Mouse (Mus musculus) embryo, embryonic 11 days (tissue): ENCODE data around the gene Cpa5.

Experiments used
- DNase-seq: peaks from one replicate; pipeline ENCODE4 v3.0.0-alpha.2; 2015

Cpa5 gene

DNA sequence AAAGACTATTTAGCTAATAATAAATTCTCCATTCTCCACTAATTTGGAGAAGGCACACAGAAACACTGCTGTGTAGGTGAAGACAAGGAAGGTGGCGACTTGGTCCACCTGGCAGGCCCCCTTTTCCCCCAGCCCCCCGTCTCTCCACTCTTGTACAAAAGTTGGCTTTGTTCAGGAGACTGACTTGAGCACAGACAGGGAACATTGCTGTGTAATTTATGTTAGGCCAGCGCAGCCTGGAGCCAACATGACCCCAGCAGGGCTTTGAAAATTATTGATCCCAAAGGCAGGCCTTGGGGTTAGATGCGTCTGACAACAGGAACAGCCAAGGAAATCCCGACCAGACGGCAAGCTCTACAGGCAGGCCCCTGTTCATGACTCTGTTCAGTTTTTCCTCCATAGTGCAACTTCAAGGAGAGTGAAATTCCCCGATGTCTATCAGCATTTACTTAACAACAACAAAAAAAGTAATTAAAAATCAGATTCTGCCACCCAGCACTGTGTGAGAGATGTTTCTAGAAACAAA is 6.4 kb upstream of the Cpa5 start:
- peak; percentile 58 for DNase-seq

DNA sequence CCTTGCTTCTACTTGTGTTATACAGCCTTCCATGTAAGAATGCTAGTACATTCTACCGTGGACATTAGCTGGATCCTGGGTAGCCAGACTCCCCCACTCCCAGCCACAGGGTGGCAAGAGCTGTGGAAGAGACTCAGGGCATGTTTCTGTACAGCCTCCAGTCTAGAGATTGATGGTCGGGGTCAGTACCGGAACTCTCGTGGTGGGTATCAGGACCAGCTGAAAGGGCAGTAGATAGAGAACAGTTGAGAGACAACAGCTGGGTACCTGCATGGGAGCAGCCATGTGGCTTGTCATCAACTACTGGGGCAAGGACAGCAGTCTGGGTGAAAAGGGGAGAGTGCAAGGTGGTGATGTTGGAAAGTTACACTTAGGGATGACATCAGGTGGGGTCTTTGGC is 5.7 kb upstream of the Cpa5 start:
- DNase-seq = no peak

DNA sequence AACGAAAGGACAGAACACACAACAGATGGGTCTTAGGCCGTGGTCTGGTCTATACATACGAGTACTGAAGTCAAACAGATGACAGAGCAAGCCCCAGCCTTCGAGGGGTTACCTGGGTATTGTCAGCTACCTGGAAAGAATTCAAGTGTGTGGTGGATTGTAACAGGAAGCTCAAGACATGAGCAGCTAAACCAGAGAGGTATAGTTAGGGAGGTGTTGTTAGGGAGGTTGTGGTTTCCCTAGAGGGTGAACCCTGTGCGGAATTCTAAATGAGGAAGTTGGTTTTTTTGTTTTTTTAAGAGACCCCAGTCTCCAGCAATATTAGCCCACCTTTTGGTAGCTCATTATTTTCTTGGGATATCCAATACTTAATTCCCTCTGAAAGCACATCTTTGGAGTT is 5.1 kb upstream of the Cpa5 start:
- DNase-seq = no peak

DNA sequence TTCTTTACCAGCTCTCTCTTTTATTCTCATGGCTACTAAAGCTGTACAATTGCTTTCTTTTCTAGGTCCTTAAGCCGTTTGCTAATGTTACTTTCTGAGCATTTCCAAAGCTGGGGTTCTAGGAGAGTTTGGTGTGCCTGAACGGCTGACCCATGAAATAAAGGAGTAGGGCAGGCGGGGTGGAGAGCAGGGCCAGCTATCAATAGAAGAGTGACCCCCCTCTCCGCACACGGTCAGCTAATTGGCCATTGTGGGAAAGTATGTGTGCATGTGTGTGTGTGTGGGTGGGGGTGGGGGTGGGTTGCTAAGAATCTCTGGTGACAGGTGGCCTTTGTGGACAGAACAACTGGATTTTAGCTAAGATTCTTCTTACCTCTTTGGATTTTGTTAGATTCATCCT is 402 bp downstream of the Cpa5 start:
- DNase-seq = no peak

DNA sequence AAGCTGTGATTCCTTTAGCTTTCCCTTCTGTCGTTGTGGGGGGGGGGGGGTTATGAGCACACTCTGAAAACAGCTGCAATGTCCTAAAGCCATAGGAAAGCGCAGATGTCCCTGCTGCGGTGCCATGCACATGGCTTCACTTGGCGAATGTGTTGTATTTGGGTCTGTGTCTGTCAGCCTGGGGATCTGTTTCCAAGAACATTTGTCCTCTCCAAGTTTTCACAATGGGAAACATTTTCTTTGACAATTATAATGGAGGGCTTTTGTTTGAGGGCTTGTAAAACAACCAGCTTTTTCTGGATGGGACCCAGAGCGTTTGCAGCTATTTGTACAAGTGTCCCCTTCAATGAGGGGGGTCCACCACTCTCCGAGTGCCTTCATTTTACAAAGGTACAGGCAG is 3.4 kb downstream of the Cpa5 start:
- no peak for DNase-seq

DNA sequence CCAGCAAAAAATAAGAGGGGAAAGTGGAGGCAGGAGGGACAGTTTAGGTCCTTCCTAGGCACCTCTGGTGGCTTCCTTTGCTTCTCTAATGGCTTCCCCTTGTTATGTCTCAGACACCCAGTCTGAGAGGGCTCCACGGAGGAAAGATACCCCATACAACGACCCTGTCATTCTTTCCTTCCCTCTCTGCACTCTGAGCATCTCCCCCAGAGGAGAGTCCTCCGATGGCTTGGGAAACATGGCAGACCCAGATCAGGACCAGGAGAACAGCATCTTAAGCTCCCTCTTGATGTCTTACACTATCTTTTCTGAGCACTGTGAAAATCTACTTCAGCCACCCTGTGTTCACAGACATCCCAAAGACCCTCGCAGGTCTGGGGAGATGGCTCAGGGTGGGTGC is 4.9 kb downstream of the Cpa5 start:
- DNase-seq = no peak

DNA sequence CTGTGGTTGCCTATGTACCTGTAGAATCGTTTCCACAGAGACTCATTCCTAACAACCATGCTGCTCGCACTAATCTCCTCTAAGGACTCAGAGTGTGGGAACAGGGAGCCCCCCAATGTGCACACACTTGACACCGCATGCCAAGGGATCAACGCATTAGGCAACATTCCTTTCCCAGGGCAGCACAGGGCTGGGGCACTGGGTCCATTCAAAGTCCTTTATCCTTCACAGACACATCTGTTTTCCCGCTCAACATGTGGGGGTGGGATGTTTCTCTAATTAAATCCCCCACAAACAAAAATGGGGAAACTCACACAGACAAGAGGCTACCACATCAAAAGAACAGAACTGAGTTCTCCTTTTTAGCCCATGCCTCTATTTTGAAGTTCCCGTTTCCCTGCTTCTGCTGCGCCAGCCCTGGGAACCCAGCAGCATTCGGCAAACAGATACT is 5.7 kb downstream of the Cpa5 start:
- peak; percentile 80 for DNase-seq

DNA sequence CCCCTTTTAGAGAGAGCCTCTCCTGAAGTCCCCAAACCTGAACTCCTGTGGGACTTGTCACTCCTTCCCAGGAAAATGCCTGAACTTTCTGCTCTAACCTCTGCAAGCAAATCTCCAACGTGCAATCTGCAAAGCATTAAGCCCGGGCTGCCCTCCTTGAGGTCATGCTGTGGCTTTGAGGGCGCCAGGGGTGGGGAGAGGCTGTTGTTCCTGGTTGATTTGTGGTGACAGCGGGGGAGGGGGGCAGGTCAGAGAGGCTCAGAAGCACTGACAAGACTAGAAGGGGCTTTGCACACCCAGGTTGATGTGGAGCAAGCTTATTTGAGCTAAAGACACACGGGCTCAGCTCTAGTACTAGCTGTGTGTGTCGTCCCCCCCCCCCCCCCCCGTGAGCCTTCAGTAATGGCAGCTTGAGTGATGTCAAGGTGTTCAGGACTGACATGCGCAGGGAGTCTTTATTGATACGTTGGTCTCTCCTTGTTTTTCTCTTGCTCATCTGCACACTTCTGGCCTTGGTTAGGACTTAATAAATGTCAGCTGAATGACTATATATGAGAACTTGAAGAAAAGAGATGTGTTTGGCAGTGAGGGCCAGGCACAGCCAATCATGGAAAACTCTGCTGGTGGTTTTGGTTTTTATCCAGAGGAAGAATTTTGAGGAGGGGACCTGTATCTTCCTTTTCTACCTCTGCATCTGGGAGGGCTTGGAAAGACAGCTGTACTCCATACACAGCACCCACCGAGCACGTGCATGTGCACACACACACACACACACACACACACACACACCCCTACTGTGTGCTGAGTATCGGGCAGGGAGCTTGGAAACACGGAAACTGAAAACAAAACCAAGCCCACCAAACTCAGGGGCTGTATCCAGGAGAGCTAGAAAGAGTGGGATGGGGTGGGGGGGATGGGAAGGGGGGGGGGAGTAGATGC is 6.5 kb downstream of the Cpa5 start:
- peak; percentile 92 for DNase-seq

DNA sequence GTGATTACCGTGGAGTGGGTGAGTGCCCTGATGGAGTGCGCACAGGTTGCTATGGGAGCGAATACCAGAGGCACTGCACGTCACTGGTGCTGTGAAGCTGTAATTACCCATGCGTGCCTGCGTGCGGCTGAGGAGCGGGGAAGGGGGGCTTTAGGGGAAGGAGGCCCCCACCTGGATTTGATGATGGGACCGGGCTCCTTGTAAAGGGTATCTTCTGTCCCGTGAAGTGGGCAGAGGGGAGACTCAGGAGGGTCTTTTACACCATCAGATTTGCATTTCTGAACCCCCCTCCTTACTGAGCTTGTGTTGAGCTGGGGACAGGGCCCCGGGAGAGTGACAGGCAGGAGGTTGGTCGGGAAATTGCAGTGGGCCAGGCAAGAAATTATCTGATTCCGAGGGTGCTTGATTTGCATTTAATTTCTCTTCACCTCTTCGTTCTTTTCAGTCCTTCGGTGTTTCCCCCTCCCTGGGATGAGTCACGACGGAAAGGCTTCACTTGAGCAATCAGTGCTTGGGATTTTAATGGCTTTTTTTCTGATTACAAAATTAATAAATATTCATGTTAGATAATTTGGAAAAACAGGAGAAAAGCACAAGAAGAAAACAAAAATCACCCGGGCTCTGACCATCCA is 7.3 kb downstream of the Cpa5 start:
- peak; percentile 84 for DNase-seq

DNA sequence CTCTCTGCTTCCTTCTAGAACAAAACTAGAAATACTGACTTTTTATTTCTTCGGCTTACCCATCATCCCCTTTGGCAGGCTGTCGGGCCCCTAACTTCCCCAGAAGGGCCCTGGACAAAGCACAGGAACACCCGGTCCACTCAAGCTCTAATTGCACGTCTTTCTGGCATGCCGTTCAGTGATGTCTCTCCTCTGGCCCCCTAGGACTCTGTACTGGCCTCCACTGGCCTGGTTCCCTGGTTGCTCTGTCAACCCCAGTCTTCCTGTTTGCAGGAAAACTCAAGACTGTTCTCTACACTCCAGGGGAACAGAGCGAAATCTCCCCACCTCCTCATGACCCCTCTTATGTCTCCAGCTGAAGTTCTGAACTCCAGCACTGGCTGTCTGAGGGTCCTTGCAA is 7.9 kb downstream of the Cpa5 start:
- no peak for DNase-seq

DNA sequence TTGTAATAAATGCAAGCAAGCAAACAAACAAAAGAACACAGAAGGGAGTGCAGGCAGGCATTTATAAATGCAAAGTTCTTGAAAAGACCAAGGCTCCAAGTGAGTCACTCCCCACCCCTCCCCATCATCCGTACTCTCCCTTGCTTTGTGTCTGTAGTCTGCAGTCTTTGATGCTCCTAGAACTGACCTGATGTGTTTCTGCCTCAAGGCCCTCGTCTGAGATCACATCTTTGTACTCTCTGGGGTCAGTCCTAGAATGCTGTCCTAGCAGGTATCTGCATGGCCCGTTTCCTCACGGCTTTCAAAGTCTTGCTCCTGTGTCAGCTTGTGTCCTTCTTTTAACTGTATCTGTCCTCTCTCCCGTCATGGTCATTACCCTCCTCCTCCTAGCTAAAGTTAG is 8.8 kb downstream of the Cpa5 start:
- no peak for DNase-seq

DNA sequence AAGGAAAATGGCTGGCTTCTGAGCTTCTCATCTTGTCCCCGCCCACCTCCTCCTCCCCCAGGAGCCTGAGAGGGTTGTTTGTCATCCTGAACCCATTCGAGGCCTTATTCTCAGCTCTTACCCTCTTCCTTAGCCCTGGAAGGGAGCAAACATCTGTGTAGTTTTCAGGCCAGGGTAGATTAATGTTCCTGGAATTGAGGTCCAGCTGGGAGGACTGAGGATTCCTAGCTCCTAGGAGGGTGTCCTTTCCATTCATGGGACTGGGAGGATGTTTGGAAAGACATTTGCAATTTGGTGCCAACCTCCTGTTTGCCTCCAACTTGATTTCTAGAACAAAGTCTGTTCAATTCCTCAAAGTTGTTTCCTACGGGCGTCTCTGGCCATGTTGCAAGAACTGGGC is 9.8 kb downstream of the Cpa5 start:
- no peak for DNase-seq

DNA sequence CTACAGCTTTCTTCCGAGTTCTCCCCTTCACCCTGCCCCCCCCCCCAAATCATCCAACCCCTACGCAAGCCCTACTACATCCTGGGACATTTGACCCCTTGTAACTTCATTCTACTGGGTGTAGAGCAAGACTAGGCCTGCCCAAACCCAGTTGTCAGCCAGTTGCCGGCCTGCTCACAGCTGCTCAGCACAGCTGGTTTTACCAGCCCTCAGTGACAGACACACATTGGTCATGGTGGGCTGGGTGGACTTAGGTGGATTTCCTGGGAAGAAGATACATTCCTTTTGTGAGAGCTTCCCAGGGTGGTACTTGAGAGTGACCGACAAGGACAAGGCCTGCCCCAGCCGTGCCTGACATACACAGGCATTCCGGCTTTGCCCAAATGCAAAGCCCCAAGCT is 10.2 kb downstream of the Cpa5 start:
- no peak for DNase-seq

DNA sequence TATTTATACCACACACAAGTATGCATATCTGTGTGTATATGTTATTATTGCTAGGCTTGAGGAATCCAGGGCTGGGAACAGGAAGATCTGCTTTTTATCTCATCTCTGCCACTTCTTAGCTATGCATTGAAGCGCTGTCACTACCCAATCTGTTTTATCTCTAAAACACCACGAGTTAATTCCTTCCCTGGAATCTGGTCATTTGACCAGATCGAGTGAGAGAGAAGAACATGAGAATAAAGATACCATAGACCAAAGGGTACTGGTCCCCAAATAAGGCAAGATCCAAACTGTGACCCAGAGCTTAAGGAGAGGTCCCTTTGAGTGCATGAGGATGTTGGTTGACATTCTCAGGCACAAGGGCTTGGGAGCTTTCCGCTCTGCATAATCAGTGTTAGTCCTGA is 11.2 kb downstream of the Cpa5 start:
- no peak for DNase-seq

DNA sequence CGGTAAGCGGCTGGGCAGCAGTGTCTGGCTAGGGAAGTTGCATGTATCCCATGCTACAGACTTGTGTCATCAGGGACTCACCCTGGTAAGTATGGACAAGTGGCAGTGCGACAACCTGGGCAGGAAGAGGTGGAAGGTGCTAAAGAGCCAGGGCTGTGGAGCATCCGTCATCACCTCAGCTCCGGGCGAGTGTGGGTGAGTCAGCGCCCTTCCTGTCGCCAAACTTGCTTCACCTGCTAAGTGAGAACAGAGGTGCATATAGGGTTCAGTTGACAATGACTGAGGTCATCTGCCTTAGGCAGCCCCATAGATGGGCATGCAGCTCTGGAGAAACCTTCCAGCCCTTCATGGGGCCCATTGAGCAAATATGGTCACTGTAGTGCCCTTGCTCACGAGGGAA is 14.0 kb downstream of the Cpa5 start:
- no peak for DNase-seq

DNA sequence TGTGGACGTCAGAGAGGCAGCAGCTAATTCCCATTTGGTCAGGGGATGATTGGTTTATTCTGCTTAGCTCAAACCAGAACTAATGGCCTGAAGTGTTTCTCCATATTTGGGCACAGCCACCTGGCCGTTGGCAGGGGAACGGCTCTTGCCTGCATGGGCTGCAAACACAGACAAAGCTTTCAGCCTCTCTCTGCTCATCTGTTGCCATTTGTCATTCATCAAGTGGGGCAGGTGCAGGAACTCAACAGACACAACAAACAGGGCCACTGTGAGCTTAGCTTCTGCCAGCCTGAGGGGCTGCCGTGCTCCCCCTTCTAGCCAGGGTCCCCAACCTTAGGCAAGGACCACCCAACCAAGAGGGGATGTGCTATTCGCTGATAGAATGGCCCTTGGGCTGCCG is 17.3 kb downstream of the Cpa5 start:
- DNase-seq = peak; percentile 67

DNA sequence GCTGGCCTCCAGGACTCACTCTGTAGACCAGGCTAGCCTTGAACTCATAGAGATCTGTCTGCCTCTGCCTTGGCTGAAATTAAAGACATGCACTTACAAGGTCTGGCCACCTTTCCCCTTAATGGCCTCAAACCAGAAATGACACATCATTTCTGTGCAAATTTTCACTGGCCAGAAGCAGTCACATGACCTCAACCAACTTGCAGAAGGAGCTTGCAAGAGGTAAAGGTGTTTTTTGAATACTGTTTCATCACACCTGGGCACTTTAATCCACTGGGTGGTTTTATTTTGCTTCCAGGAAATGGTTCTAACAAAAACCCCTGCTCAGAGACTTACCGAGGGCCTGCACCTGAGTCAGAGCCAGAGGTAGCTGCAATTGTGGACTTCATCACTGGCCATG is 19.2 kb downstream of the Cpa5 start:
- no peak for DNase-seq

DNA sequence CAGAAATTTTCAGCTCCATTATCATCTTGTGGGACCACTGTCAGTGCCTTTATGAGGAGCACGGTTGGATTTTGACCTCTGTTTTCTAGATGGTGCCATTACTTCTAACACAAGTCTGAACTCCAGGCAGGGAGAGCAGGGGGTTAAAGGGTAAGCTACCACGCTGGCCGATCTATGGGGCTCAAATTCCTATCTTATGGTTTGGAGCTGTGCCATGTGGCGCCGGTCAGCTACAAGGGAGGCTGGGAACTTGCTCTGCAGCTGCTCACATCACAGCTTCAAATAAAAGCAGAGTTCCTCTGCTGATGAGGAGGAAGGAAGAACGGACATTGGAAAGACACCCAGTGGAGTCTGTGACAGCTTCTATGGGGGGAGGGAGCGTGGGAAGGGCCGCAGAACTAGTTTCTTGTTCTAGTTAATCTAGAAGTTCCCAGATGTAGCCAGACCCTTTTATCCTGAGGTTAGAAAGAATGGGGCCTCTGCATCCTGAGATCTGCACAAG is 24.6 kb downstream of the Cpa5 start:
- peak; percentile 48 for DNase-seq

DNA sequence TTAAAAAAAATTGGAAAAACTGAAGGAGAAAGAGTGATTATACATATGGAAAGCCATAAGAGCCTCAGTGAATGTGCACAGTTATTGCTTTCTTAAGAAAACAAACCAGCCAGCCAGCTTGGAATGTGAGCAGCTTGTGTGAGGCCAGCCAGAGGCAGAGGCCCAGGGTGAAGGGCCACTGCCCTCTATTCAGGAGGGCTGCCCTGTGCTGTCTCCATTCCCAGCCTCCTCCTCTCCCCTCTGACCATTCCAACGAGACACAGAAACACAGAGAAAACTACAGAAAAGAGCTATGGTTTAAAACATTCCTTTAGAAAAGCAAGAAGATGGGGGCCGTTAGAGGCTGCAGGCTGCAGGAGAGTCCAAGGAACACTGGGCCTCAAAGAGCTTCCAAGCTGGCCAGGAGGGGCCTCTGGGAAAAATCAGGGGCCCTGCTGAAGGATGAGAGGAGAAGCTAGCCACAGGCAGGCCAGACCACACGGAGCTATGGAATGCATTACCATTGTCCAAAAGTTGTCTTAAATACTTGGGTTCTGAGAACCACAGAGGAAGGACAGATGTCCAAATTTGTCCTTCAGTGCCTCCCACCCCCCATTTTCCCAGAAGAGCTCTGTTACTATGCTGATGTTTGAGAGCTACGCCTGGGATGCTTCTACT is 25.5 kb downstream of the Cpa5 start:
- peak; percentile 79 for DNase-seq

DNA sequence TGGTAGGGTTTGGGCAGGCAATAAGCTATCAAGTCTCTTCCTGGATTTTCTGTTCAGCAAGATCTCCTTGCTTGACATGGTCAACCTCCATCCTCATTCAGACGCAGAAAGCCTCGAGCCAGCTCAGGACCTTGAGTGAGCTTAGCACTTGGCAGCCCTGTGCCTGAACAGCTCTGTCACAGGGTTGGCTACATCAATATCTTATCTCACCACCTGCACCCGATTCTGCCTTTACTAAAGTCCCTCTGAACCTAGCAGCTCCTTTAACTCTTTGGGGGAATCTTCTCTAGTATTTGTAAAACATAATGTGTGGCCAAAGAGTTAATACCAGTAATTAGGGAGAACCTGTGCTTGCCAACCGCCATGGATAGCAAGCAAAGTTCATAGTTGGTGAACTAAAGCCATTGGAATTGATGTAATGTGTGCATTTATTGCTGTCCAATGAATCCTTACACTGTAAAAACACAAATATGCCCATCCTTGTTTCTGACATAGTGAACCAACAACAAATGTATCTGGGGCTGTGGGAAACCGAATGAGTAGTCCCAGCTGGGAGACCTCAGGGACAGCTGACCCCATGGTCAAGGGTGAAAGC is 28.0 kb downstream of the Cpa5 start, which contains the start of gene Cpa1:
Cpa1 (plus strand) TSS at position 545 of the 595 bp plus-strand sequence.
- no peak for DNase-seq

DNA sequence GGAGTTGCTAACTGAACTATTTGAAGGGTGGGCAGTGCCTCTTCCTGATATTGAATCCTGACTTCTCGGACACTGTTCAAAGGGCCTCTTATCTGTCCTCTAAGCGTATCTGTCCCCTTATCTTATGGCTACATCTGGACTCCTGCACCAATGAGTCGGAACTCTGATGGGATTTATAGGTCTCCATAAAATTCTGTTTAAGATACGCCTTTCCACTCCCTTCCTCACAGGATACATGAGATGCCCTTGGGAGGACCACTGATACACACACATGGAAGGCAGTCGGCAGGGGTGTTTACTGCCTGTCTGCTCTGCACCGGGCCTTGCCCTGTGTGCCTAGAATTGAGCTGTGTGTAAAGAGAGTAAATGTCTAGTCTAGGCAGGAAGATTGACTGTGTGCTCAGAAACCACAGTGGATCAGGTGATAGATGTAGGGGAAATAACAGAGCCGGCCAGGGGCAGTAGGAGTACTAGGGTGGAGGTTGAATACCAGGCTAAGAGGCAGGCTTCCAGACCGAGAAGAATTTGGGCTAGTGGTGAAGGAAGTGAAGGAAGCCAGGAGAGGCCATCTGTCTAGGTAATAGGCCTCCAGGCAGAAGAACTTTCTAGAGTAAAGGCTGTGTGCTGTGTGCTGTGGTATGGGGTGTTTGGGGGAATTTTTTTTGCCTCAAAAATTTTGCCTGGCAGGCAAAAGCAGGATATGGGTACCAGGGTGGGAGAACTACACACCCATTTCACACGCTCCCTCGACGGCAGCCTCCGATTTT is 33.1 kb downstream of the Cpa5 start:
- DNase-seq = no peak

DNA sequence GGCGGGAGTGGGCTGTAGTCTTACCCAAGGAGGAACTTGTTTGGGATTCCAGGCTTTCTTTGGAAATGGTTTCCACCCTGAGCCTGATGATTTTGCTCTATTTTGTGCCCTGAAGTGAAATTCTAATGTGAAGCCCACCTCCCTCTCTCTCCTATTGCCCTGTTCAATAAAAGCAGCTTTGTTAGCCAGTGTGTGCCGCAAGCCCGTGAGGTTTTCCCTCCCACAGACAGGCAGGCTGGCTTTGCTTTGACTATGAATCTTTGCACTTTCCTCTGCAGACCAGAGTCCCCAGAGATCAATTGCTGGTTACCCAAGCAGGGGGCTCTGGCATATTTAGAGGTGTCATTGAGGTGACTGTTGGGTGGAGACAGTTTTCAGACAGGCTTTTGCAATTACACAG is 33.7 kb downstream of the Cpa5 start:
- no peak for DNase-seq
